Mouse (Mus musculus): Measurements from ENCODE around the gene Scamp3. TPM values are rescaled to one million over a fixed set of nuclear protein-coding genes. Genes with fewer than 3 reads are reported as not detected.

Gene Scamp3
- polyA plus RNA-seq, 1 experiment: 139 TPM

DNA sequence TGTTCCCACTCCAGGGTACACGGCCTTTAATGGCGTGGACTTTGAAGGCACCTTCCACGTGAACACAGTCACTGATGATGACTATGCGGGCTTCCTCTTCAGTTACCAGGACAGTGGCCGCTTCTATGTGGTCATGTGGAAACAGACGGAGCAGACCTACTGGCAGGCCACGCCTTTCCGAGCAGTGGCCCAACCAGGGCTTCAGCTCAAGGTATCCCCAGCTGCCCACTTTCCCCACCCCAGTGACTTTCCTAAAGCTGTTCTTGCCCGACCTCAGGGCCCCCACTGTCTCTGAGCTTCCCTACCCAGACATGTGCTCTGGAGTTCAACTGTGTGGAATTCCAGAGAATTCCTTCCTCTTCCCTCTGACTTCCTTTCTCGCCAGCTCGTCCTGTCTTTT, 47.5 kb downstream of the Scamp3 start:
- no peaks in the 10 kb centered on the region for H3K79me2 ChIP-seq (ENCODE audit: control insufficient read depth, insufficient read depth)
- H3ac ChIP-seq (ENCODE audit: control insufficient read depth, insufficient read length, low read depth): no peak overlapping the region
- no peaks in the 10 kb centered on the region for H3K27me3 ChIP-seq (ENCODE audit: control insufficient read depth, insufficient read depth, insufficient read length)
- H3K4me3 ChIP-seq (ENCODE audit: insufficient read depth, poor library complexity, severe bottlenecking): no peak overlapping the region
- TF ChIP-seq CEBPB (IDR thresholded peaks at IDR 0.05; ENCODE audit: low read depth): no peak
- TF ChIP-seq MYOG (IDR thresholded peaks at IDR 0.05; ENCODE audit: control insufficient read depth, extremely low read depth, insufficient read length): no peak
- no peak for TF ChIP-seq FOSL1 (IDR thresholded peaks at IDR 0.05; ENCODE audit: insufficient read depth, low read length, poor library complexity, severe bottlenecking)
- no peak for TF ChIP-seq MYOD1 (IDR thresholded peaks at IDR 0.05; ENCODE audit: control insufficient read depth, insufficient read length, low read depth)
- TF ChIP-seq USF1 (IDR thresholded peaks at IDR 0.05; ENCODE audit: low read depth): no peak
- no peak for TF ChIP-seq CTCF (IDR thresholded peaks at IDR 0.05; ENCODE audit: control insufficient read depth, insufficient read depth, insufficient read length)
- TF ChIP-seq MAX (IDR thresholded peaks at IDR 0.05): no peak
- H3K79me3 ChIP-seq (ENCODE audit: low read depth): no peaks in the 10 kb centered on the region
- no peaks in the 10 kb centered on the region for H3K36me3 ChIP-seq (ENCODE audit: control insufficient read depth, insufficient read depth)

DNA sequence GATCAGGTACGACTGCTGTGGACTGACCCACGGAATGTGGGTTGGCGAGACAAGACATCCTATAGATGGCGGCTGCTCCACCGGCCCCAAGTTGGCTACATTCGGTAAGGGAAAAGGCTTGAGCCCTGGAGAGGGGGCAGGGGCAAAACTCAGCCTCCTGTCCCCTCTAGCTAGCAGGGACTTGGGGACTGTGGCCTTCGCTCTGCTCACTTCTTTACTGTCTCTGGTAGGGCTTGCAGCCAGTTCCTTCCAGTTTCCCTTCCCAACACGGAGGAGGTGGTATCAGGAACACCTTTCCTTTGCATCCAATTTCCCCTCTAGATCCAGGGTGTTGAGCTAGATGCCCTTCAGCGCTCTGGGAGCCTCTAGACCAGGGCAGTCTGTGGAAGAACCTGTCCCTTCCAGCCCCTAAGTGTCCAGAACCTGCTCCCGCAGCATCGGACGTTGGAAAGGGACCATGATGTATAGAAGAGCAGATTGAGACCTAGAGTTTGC, 48.1 kb downstream of the Scamp3 start:
- no peak overlapping the region for H3K4me3 ChIP-seq (ENCODE audit: insufficient read depth, poor library complexity, severe bottlenecking)
- H3K36me3 ChIP-seq (ENCODE audit: control insufficient read depth, insufficient read depth): no peaks in the 10 kb centered on the region
- no peak for TF ChIP-seq USF1 (IDR thresholded peaks at IDR 0.05; ENCODE audit: low read depth)
- TF ChIP-seq MAX (IDR thresholded peaks at IDR 0.05): no peak
- no peak for TF ChIP-seq MYOD1 (IDR thresholded peaks at IDR 0.05; ENCODE audit: control insufficient read depth, insufficient read length, low read depth)
- TF ChIP-seq CTCF (IDR thresholded peaks at IDR 0.05; ENCODE audit: control insufficient read depth, insufficient read depth, insufficient read length): no peak
- no peak for TF ChIP-seq MYOG (IDR thresholded peaks at IDR 0.05; ENCODE audit: control insufficient read depth, extremely low read depth, insufficient read length)
- no peak for TF ChIP-seq CEBPB (IDR thresholded peaks at IDR 0.05; ENCODE audit: low read depth)
- TF ChIP-seq FOSL1 (IDR thresholded peaks at IDR 0.05; ENCODE audit: insufficient read depth, low read length, poor library complexity, severe bottlenecking): no peak

DNA sequence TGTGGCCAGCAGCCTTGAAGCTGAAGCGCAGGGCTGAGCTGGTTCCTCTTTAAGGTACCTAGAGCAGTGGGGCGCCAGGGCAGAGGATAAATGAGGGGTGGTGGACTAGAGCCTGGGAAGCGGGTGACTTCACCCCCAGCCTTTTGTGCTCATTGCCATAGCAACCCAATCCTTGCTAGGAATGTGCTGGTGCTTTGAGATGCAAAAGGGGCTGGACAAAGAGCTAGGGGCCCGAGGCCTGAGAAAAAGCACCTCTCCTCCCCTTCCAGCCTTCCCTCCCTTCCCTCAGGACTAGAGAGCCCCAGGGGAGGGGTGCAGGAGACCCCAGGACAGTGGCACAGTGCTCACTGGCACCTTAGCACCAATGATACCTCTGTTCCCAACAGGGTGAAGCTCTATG, 48.6 kb downstream of the Scamp3 start:
- H3ac ChIP-seq (ENCODE audit: control insufficient read depth, insufficient read length, low read depth): no peak overlapping the region
- no peak overlapping the region for H3K4me3 ChIP-seq (ENCODE audit: insufficient read depth, poor library complexity, severe bottlenecking)
- H3K27me3 ChIP-seq (ENCODE audit: control insufficient read depth, insufficient read depth, insufficient read length): no peaks in the 10 kb centered on the region
- no peaks in the 10 kb centered on the region for H3K79me3 ChIP-seq (ENCODE audit: low read depth)
- TF ChIP-seq CEBPB (IDR thresholded peaks at IDR 0.05; ENCODE audit: low read depth) (no peak), USF1 (IDR thresholded peaks at IDR 0.05; ENCODE audit: low read depth) (no peak), CTCF (IDR thresholded peaks at IDR 0.05; ENCODE audit: control insufficient read depth, insufficient read depth, insufficient read length) (no peak), FOSL1 (IDR thresholded peaks at IDR 0.05; ENCODE audit: insufficient read depth, low read length, poor library complexity, severe bottlenecking) (no peak)
- H3K36me3 ChIP-seq (ENCODE audit: control insufficient read depth, insufficient read depth): no peaks in the 10 kb centered on the region
- no peaks in the 10 kb centered on the region for H3K79me2 ChIP-seq (ENCODE audit: control insufficient read depth, insufficient read depth)

More for the DNA sequence above, 48.1 kb downstream of the Scamp3 start:
- H3ac ChIP-seq (ENCODE audit: control insufficient read depth, insufficient read length, low read depth): no peak overlapping the region
- no peaks in the 10 kb centered on the region for H3K79me2 ChIP-seq (ENCODE audit: control insufficient read depth, insufficient read depth)
- H3K27me3 ChIP-seq (ENCODE audit: control insufficient read depth, insufficient read depth, insufficient read length): no peaks in the 10 kb centered on the region
- no peaks in the 10 kb centered on the region for H3K79me3 ChIP-seq (ENCODE audit: low read depth)

DNA sequence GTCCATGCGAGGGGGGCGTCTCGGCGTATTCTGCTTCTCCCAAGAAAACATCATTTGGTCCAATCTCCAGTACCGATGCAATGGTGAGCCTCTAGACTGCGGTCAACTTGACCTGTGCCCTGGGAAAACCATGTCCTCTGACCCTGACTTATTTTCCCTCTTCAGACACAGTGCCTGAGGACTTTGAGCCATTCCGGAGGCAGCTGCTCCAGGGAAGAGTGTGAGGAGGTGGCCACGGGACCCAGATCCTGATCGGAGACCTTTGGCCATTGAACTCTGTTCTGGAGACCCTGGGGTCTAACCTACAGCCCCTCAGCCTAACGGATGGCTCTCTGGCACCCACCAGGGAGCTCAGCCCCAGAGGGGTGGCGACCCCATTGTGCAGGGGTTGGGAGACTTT, 49.1 kb downstream of the Scamp3 start:
- Histone ChIP-seq H3K36me3 (ENCODE audit: control insufficient read depth, insufficient read depth) (no peaks in the 10 kb centered on the region), H3K27me3 (ENCODE audit: control insufficient read depth, insufficient read depth, insufficient read length) (no peaks in the 10 kb centered on the region), H3ac (ENCODE audit: control insufficient read depth, insufficient read length, low read depth) (no peak overlapping the region), H3K79me2 (ENCODE audit: control insufficient read depth, insufficient read depth) (no peaks in the 10 kb centered on the region), H3K79me3 (ENCODE audit: low read depth) (no peaks in the 10 kb centered on the region), H3K4me3 (ENCODE audit: insufficient read depth, poor library complexity, severe bottlenecking) (no peak overlapping the region)
- TF ChIP-seq MYOD1 (IDR thresholded peaks at IDR 0.05; ENCODE audit: control insufficient read depth, insufficient read length, low read depth) (no peak), CTCF (IDR thresholded peaks at IDR 0.05; ENCODE audit: control insufficient read depth, insufficient read depth, insufficient read length) (no peak), CEBPB (IDR thresholded peaks at IDR 0.05; ENCODE audit: low read depth) (no peak), USF1 (IDR thresholded peaks at IDR 0.05; ENCODE audit: low read depth) (no peak)

DNA sequence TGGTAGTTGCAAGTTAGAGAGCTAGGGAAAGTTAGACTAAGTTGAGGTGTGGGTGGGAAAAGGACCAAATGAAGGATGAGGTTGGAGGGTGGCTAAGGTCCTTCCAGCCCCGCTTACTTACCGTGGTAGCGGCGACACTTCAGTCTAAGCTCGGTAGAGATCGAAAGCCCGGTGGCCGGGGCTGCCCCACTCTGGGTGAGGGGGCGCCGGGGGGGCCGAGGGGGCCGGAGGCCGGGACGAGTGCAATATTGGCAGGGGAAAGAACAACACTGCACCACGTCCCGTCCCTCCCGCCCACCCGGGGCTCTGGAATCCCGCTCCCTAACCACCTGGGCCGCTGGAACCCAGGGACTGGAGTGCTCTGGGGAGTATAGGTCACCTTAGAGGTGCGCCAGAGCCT, 49.6 kb downstream of the Scamp3 start, which contains the start of gene Mtx1:
TSS of gene Mtx1 (minus strand) at position 189 of the 400 bp plus-strand sequence.
- no peaks in the 10 kb centered on the region for H3K27me3 ChIP-seq (ENCODE audit: control insufficient read depth, insufficient read depth, insufficient read length)
- H3K36me3 ChIP-seq (ENCODE audit: control insufficient read depth, insufficient read depth): no peaks in the 10 kb centered on the region
- no peaks in the 10 kb centered on the region for H3K79me2 ChIP-seq (ENCODE audit: control insufficient read depth, insufficient read depth)
- no peak within 1 kb of the TSS for H3K4me3 ChIP-seq (ENCODE audit: insufficient read depth, poor library complexity, severe bottlenecking)
- H3K79me3 ChIP-seq (ENCODE audit: low read depth): no peaks in the 10 kb centered on the region
- H3ac ChIP-seq (ENCODE audit: control insufficient read depth, insufficient read length, low read depth): no peak within 1 kb of the TSS
- no peak for TF ChIP-seq MAX (IDR thresholded peaks at IDR 0.05)
- TF ChIP-seq MYOG (IDR thresholded peaks at IDR 0.05; ENCODE audit: control insufficient read depth, extremely low read depth, insufficient read length): no peak

DNA sequence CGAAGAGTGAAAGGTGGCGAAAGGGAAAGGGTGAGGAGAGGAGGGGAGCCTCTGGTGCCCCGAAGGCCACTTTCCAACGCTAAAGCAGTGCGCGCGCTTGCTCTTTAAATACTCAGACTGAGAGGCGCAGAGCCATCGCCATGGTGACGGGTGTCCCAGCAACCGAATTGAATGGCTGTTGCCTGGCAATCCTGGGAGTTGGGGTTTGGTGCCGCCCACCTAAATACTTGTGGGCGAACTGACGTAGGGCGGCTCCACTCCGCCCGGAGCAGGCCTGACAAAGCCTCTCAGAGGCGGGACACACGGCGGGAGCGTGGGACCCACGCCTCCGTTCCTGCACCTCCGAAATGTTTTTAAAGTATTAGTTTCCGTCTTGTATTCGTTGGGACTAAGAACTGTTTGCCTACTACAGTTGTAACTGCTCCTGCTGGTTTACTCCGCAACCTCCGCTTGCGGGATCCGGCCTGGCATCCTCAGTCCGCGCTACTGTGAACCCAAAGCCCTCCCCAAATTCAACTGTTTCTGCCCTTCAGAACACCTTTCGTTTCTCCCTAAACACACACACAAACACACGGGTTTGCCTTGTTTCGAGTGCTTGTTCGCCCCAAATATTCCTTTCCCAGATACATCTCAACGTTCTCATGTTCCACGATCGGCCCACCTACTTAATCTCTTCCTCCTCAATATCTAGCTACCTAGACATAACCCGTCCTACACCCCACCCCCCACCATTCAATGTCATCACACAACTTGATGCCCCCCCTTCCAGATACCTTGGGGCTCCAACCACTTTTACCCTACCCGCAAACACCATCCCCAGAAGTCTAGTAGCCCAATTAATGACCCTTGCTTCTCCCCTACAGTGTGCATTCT, 50.3 kb downstream of the Scamp3 start:
- TF ChIP-seq CEBPB (IDR thresholded peaks at IDR 0.05; ENCODE audit: low read depth) (no peak), MYOG (IDR thresholded peaks at IDR 0.05; ENCODE audit: control insufficient read depth, extremely low read depth, insufficient read length) (no peak), MYOD1 (IDR thresholded peaks at IDR 0.05; ENCODE audit: control insufficient read depth, insufficient read length, low read depth) (no peak), CTCF (IDR thresholded peaks at IDR 0.05; ENCODE audit: control insufficient read depth, insufficient read depth, insufficient read length) (no peak), MAX (IDR thresholded peaks at IDR 0.05) (no peak), USF1 (IDR thresholded peaks at IDR 0.05; ENCODE audit: low read depth) (no peak), FOSL1 (IDR thresholded peaks at IDR 0.05; ENCODE audit: insufficient read depth, low read length, poor library complexity, severe bottlenecking) (no peak)
- Histone ChIP-seq H3K79me2 (ENCODE audit: control insufficient read depth, insufficient read depth) (no peaks in the 10 kb centered on the region), H3K4me3 (ENCODE audit: insufficient read depth, poor library complexity, severe bottlenecking) (no peak overlapping the region), H3K27me3 (ENCODE audit: control insufficient read depth, insufficient read depth, insufficient read length) (no peaks in the 10 kb centered on the region), H3ac (ENCODE audit: control insufficient read depth, insufficient read length, low read depth) (no peak overlapping the region), H3K36me3 (ENCODE audit: control insufficient read depth, insufficient read depth) (no peaks in the 10 kb centered on the region), H3K79me3 (ENCODE audit: low read depth) (no peaks in the 10 kb centered on the region)
